Mouse (Mus musculus): ENCODE measurements at regions not wholly inside any gene's neighbourhood (a gene's known extent, or its start where the extent isn't known, plus 50 kb on each side); places are given as distances from the start of the nearest gene placed in this dataset.

- TF ChIP-seq CTCF (IDR thresholded peaks at IDR 0.05; ENCODE audit: extremely low read depth, insufficient read depth, low read length) (no peak), POLR2A (IDR thresholded peaks at IDR 0.05; ENCODE audit: extremely low read depth, insufficient read depth, low read length) (no peak)
Observed at GRCm38 (mm10) chr3:131799774-131800173, 235.2 kb downstream of the Papss1 start.
